8 mouse cellular contexts compared by ENCODE assay signal in genomic region chr3:79628182-79628560, GRCm38 (mm10). TPM values are rescaled to one million over a fixed set of nuclear protein-coding genes. Genes with fewer than 3 reads are reported as not detected.
DNase-seq lines count a peak whose midpoint lies in the region; ATAC-seq and TF ChIP-seq lines count a peak whose summit lies in the region.

No protein-coding gene starts in this region.

- H3K9me3 ChIP-seq in embryonic facial prominence, embryonic 14.5 days (ENCODE audit: control insufficient read depth, low read length) = 0 out of 2 replicates have a peak, but pooled peaks cover 3% of the 10 kb centered on the region
- no peaks in the 10 kb centered on the region for H3K9me3 ChIP-seq in intestine, embryonic 15.5 days
- H3K9me3 ChIP-seq in midbrain, embryonic 14.5 days (ENCODE audit: control insufficient read depth, low read length) = no peaks in the 10 kb centered on the region

- H3K9ac ChIP-seq in embryonic facial prominence, embryonic 14.5 days (ENCODE audit: low read depth, low read length) = peak overlapping the region; percentile 71
- H3K9ac ChIP-seq in intestine, embryonic 15.5 days = peak overlapping the region; percentile 51
- H3K9ac ChIP-seq in midbrain, embryonic 14.5 days (replicated peaks; ENCODE audit: low read length) = peak overlapping the region; percentile 56

- H3K27ac ChIP-seq in embryonic facial prominence, embryonic 14.5 days (replicated peaks; ENCODE audit: low read depth, low read length) = peak overlapping the region; percentile 65; the same call in 1 of the 2 replicates
- H3K27ac ChIP-seq in intestine, embryonic 15.5 days = peak overlapping the region; percentile 80
- peak overlapping the region; percentile 74 for H3K27ac ChIP-seq in midbrain, embryonic 14.5 days (replicated peaks; ENCODE audit: low read depth, low read length)

- TF ChIP-seq POLR2A in lung, adult 2 months (IDR thresholded peaks at IDR 0.05; ENCODE audit: borderline replicate concordance, extremely low read depth, low read depth, low read length) = no peak

- H3K4me1 ChIP-seq in lung, adult 2 months (ENCODE audit: control insufficient read depth, insufficient read depth, low read length) = peaks cover 3% of the 10 kb centered on the region; the same call in 1 of the 2 replicates
- peaks cover 6% of the 10 kb centered on the region; the same call in 1 of the 2 replicates for H3K4me1 ChIP-seq in embryonic facial prominence, embryonic 14.5 days (ENCODE audit: control insufficient read depth, insufficient read depth, low read length)
- no peaks in the 10 kb centered on the region for H3K4me1 ChIP-seq in intestine, embryonic 15.5 days (replicated peaks)
- H3K4me1 ChIP-seq in midbrain, embryonic 14.5 days (ENCODE audit: control insufficient read depth, insufficient read depth, low read length) = 0 out of 2 replicates have a peak, but pooled peaks cover 4% of the 10 kb centered on the region

- peak overlapping the region; percentile 81 for H3K4me3 ChIP-seq in lung, adult 2 months (replicated peaks; ENCODE audit: extremely low read depth, low read depth, low read length)
- peak overlapping the region; percentile 87 for H3K4me3 ChIP-seq in embryonic facial prominence, embryonic 14.5 days (ENCODE audit: low read depth, low read length)
- H3K4me3 ChIP-seq in intestine, embryonic 15.5 days (replicated peaks) = peak overlapping the region; percentile 61
- H3K4me3 ChIP-seq in midbrain, embryonic 14.5 days (replicated peaks; ENCODE audit: low read depth, low read length) = peak overlapping the region; percentile 69

- H3K27me3 ChIP-seq in embryonic facial prominence, embryonic 14.5 days (replicated peaks; ENCODE audit: control insufficient read depth, insufficient read depth, low read length) = no peaks in the 10 kb centered on the region
- H3K27me3 ChIP-seq in intestine, embryonic 15.5 days (replicated peaks) = no peaks in the 10 kb centered on the region
- no peaks in the 10 kb centered on the region for H3K27me3 ChIP-seq in midbrain, embryonic 14.5 days (ENCODE audit: control insufficient read depth, insufficient read depth, low read length)

- peak overlapping the region; percentile 76 for H3K4me2 ChIP-seq in embryonic facial prominence, embryonic 14.5 days (ENCODE audit: low read depth, low read length)
- peak overlapping the region; percentile 71 for H3K4me2 ChIP-seq in intestine, embryonic 15.5 days (replicated peaks)
- peak overlapping the region; percentile 70 for H3K4me2 ChIP-seq in midbrain, embryonic 14.5 days (ENCODE audit: low read length)

- WGBS in lung, adult 2 months = under 1% methylated on average over 9 of the region's 9 CpGs
- WGBS in embryonic facial prominence, embryonic 14.5 days = under 1% methylated on average over 9 of the region's 9 CpGs
- WGBS in intestine, embryonic 15.5 days = under 1% methylated on average over 9 of the region's 9 CpGs
- under 1% methylated on average over 9 of the region's 9 CpGs for WGBS in midbrain, embryonic 14.5 days

- H3K36me3 ChIP-seq in embryonic facial prominence, embryonic 14.5 days (ENCODE audit: control insufficient read depth, insufficient read depth, low read length) = peaks cover 21% of the 10 kb centered on the region
- H3K36me3 ChIP-seq in intestine, embryonic 15.5 days = peaks cover 11% of the 10 kb centered on the region
- peaks cover 13% of the 10 kb centered on the region; the same call in 1 of the 2 replicates for H3K36me3 ChIP-seq in midbrain, embryonic 14.5 days (ENCODE audit: control insufficient read depth, insufficient read depth, low read length)

- ATAC-seq in embryonic facial prominence, embryonic 14.5 days (ENCODE audit: low read depth) = no peak
- ATAC-seq in intestine, embryonic 15.5 days = no peak
- ATAC-seq in midbrain, embryonic 14.5 days (ENCODE audit: low FRiP score, low TSS enrichment) = no peak

- no peak for DNase-seq in lung, adult 2 months
- DNase-seq in lung, postnatal 36 days = no peak
- no peak for DNase-seq in embryonic facial prominence, embryonic 14.5 days (ENCODE audit: low spot score)
- peak; percentile 43 for DNase-seq in midbrain, embryonic 14.5 days
- no peak for DNase-seq in urinary bladder, postnatal 14 days (ENCODE audit: low spot score)
- DNase-seq in urinary bladder, postnatal 25 days (ENCODE audit: low spot score) = no peak
- no peak for DNase-seq in right cerebral cortex, postnatal 14 days

- no peak for TF ChIP-seq CTCF in lung, adult 2 months (IDR thresholded peaks at IDR 0.05; ENCODE audit: insufficient read depth, low read length)

RNA-seq across cellular contexts. Expression of gene 4930579G24Rik, which starts 0.7 kb away (rescaled TPM):
- 0.92 and 1.2 TPM in 2 replicates for polyA plus RNA-seq in lung, adult 2 months (2012; rRNA removed)
- polyA plus RNA-seq in embryonic facial prominence, embryonic 14.5 days (2014; fragmentation: Nextera tagmentation; extraction: Ambion mirVana) = 23.3 and 26.5 TPM in 2 replicates
- 19.9 and 22.5 TPM in 2 replicates for polyA plus RNA-seq in intestine, embryonic 15.5 days (2015; fragmentation: Nextera tagmentation; extraction: Ambion mirVana)
- 6.1 and 7.3 TPM in 2 replicates for polyA plus RNA-seq in midbrain, embryonic 14.5 days (2014; fragmentation: Nextera tagmentation; extraction: Ambion mirVana)

RNA-seq across cellular contexts. Expression of gene Etfdh, which starts 1.1 kb away (rescaled TPM):
- 54.0 and 57.1 TPM in 2 replicates for polyA plus RNA-seq in lung, adult 2 months (2012; rRNA removed)
- 59.4 and 62.4 TPM in 2 replicates for polyA plus RNA-seq in embryonic facial prominence, embryonic 14.5 days (2014; fragmentation: Nextera tagmentation; extraction: Ambion mirVana)
- 87.5 and 88.0 TPM in 2 replicates for polyA plus RNA-seq in intestine, embryonic 15.5 days (2015; fragmentation: Nextera tagmentation; extraction: Ambion mirVana)
- 35.8 and 44.7 TPM in 2 replicates for polyA plus RNA-seq in midbrain, embryonic 14.5 days (2014; fragmentation: Nextera tagmentation; extraction: Ambion mirVana)

RNA-seq across cellular contexts. Expression of gene Ppid, which starts 37.0 kb away (rescaled TPM):
- 5.8 and 9.1 TPM in 2 replicates for polyA plus RNA-seq in lung, adult 2 months (2012; rRNA removed)
- 155 and 167 TPM in 2 replicates for polyA plus RNA-seq in embryonic facial prominence, embryonic 14.5 days (2014; fragmentation: Nextera tagmentation; extraction: Ambion mirVana)
- polyA plus RNA-seq in intestine, embryonic 15.5 days (2015; fragmentation: Nextera tagmentation; extraction: Ambion mirVana) = 148 and 164 TPM in 2 replicates
- 126 and 157 TPM in 2 replicates for polyA plus RNA-seq in midbrain, embryonic 14.5 days (2014; fragmentation: Nextera tagmentation; extraction: Ambion mirVana)

Comparison
In these comparisons a context has a peak if more than half of its experiments do, and no peak if none do; other contexts are left out.
1. RNA of gene Ppid, which starts 37.0 kb away (polyA plus RNA-seq): 148 to 164 TPM in intestine, embryonic 15.5 days, 126 to 157 TPM in midbrain, embryonic 14.5 days and 155 to 167 TPM in embryonic facial prominence, embryonic 14.5 days; 5.8 to 9.1 TPM in lung, adult 2 months; every median in the first group is over 10 times any median in the second.
2. Peak in every context shown above with its lines, with median percentiles within 50 percentile points of each other: H3K4me3 ChIP-seq, H3K27ac ChIP-seq, H3K4me2 ChIP-seq and H3K9ac ChIP-seq.